In genomic region chr11:50430277-50431133, GRCm38 (mm10) we compare ENCODE assay signal across 7 mouse cellular contexts. TPM values are rescaled to one million over a fixed set of nuclear protein-coding genes. Genes with fewer than 3 reads are reported as not detected.
DNase-seq lines count a peak whose midpoint lies in the region; ATAC-seq lines count a peak whose summit lies in the region.

Gene Rufy1 (minus strand): TSS chr11:50431125.

- DNase-seq in adrenal gland, postnatal 14 days, result peak; percentile 90
- peak; percentile 88 for DNase-seq in embryonic facial prominence, embryonic 11.5 days (ENCODE audit: low spot score)
- peak; percentile 98 for DNase-seq in heart, adult 11 months
- DNase-seq in kidney, adult 11 months, result peak; percentile 87
- peak; percentile 90 for DNase-seq in limb, embryonic 10.5 days (ENCODE audit: low spot score)
- peak; percentile 72 for DNase-seq in skeletal muscle tissue, adult 2 months (ENCODE audit: low read depth, low spot score)

- no peaks in the 10 kb centered on the region for H3K36me3 ChIP-seq in embryonic facial prominence, embryonic 11.5 days (replicated peaks; ENCODE audit: control insufficient read depth, insufficient read depth, low read depth, low read length)
- no peaks in the 10 kb centered on the region for H3K36me3 ChIP-seq in limb, embryonic 10.5 days
- H3K36me3 ChIP-seq in midbrain, embryonic 12.5 days, result no peaks in the 10 kb centered on the region

- WGBS in embryonic facial prominence, embryonic 11.5 days, result under 1% methylated on average over 69 of the region's 90 CpGs
- under 1% methylated on average over 90 of the region's 90 CpGs for WGBS in limb, embryonic 10.5 days
- WGBS in midbrain, embryonic 12.5 days, result 1% methylated on average over 79 of the region's 90 CpGs

- peak within 1 kb of the TSS; percentile 95 for H3K9ac ChIP-seq in embryonic facial prominence, embryonic 11.5 days (replicated peaks; ENCODE audit: low read length)
- H3K9ac ChIP-seq in midbrain, embryonic 12.5 days (replicated peaks), result peak within 1 kb of the TSS; percentile 84

- ATAC-seq in embryonic facial prominence, embryonic 11.5 days (replicated peaks; ENCODE audit: insufficient number of reproducible peaks, low FRiP score, low TSS enrichment, low read depth), result peak; percentile 78
- ATAC-seq in midbrain, embryonic 12.5 days (ENCODE audit: low FRiP score, low read depth), result peak; percentile 90

- no peaks in the 10 kb centered on the region for H3K9me3 ChIP-seq in embryonic facial prominence, embryonic 11.5 days (replicated peaks; ENCODE audit: control insufficient read depth, low read length)
- H3K9me3 ChIP-seq in limb, embryonic 10.5 days (replicated peaks), result no peaks in the 10 kb centered on the region
- H3K9me3 ChIP-seq in midbrain, embryonic 12.5 days, result no peaks in the 10 kb centered on the region

- H3K4me2 ChIP-seq in embryonic facial prominence, embryonic 11.5 days (ENCODE audit: low read depth, low read length), result peak within 1 kb of the TSS; percentile 68
- H3K4me2 ChIP-seq in midbrain, embryonic 12.5 days (replicated peaks), result peak within 1 kb of the TSS; percentile 64

- H3K27ac ChIP-seq in embryonic facial prominence, embryonic 11.5 days (replicated peaks; ENCODE audit: low read depth, low read length), result peak within 1 kb of the TSS; percentile 77
- peak within 1 kb of the TSS; percentile 99 for H3K27ac ChIP-seq in limb, embryonic 10.5 days
- H3K27ac ChIP-seq in midbrain, embryonic 12.5 days (replicated peaks), result peak within 1 kb of the TSS; percentile 95

- no peaks in the 10 kb centered on the region for H3K4me1 ChIP-seq in embryonic facial prominence, embryonic 11.5 days (ENCODE audit: control insufficient read depth, insufficient read depth, low read length)
- peaks cover 15% of the 10 kb centered on the region for H3K4me1 ChIP-seq in limb, embryonic 10.5 days
- H3K4me1 ChIP-seq in midbrain, embryonic 12.5 days, result peaks cover 9% of the 10 kb centered on the region

- peak within 1 kb of the TSS; percentile 77 for H3K4me3 ChIP-seq in embryonic facial prominence, embryonic 11.5 days (ENCODE audit: low read depth, low read length)
- peak within 1 kb of the TSS; percentile 84 for H3K4me3 ChIP-seq in limb, embryonic 10.5 days
- H3K4me3 ChIP-seq in midbrain, embryonic 12.5 days, result peak within 1 kb of the TSS; percentile 78

- no peaks in the 10 kb centered on the region for H3K27me3 ChIP-seq in embryonic facial prominence, embryonic 11.5 days (ENCODE audit: control insufficient read depth, insufficient read depth, low read length)
- no peaks in the 10 kb centered on the region; the same call in 1 of the 2 replicates for H3K27me3 ChIP-seq in limb, embryonic 10.5 days (ENCODE audit: low read depth, poor library complexity, severe bottlenecking)
- no peaks in the 10 kb centered on the region; the same call in 1 of the 2 replicates for H3K27me3 ChIP-seq in midbrain, embryonic 12.5 days

RNA-seq across cellular contexts. Expression of gene Rufy1, which starts in this region (rescaled TPM):
- total RNA-seq in adrenal gland, postnatal 14 days (2021), result 27.1 and 29.5 TPM in 2 replicates
- 22.9 and 24.4 TPM in 2 replicates for polyA plus RNA-seq in embryonic facial prominence, embryonic 11.5 days (2014; fragmentation: Nextera tagmentation; extraction: Ambion mirVana)
- 22.5 and 22.6 TPM in 2 replicates for polyA plus RNA-seq in limb, embryonic 10.5 days (2016; fragmentation: Nextera tagmentation; extraction: Ambion mirVana)
- 26.7 and 32.8 TPM in 2 replicates for polyA plus RNA-seq in midbrain, embryonic 12.5 days (2016; fragmentation: Nextera tagmentation; extraction: Ambion mirVana)

Comparison
In these comparisons a context has a peak if more than half of its experiments do, and no peak if none do; other contexts are left out.
1. Peak in every context shown above with its lines: DNase-seq, ATAC-seq, H3K4me3 ChIP-seq and H3K27ac ChIP-seq.